Mouse (Mus musculus) neural tube, embryonic 11.5 days (tissue): ENCODE measurements around the gene Asb16. TPM values are rescaled to one million over a fixed set of nuclear protein-coding genes. Genes with fewer than 3 reads are reported as not detected.

Experiments used
- ATAC-seq: fragments of 200-750 bp; cut with Nextera tagmentation; 2 replicates; pipeline ENCODE4 v1.8.0; 2017; ENCODE audit warnings: moderate number of reproducible peaks, mild to moderate bottlenecking, moderate TSS enrichment, moderate library complexity; ENCODE audit not compliant: insufficient read depth, low FRiP score, low TSS enrichment
- DNase-seq: peaks from one replicate; pipeline ENCODE4 v3.0.0-alpha.2; 2015; ENCODE audit warnings: low spot score
- H3K27ac ChIP-seq: fragments of 300-500 bp; sonication (generic); 2 replicates; pipeline ENCODE4 v1.5.1; 2014; ENCODE audit warnings: low read depth, mild to moderate bottlenecking, low read length
- H3K27me3 ChIP-seq: fragments of 300-500 bp; sonication (generic); 2 replicates; pipeline ENCODE4 v1.6.1; 2014; ENCODE audit warnings: mild to moderate bottlenecking, low read length, mixed read lengths; ENCODE audit not compliant: control insufficient read depth, insufficient read depth
- H3K36me3 ChIP-seq: fragments of 300-500 bp; sonication (generic); 2 replicates; pipeline ENCODE4 v1.6.1; 2014; ENCODE audit warnings: mild to moderate bottlenecking, low read length, moderate library complexity, mixed read lengths; ENCODE audit not compliant: control insufficient read depth, insufficient read depth
- H3K4me1 ChIP-seq: fragments of 300-500 bp; sonication (generic); 2 replicates; pipeline ENCODE4 v1.6.1; 2014; ENCODE audit warnings: low read length, mixed read lengths; ENCODE audit not compliant: control insufficient read depth, insufficient read depth
- H3K4me2 ChIP-seq: fragments of 300-500 bp; sonication (generic); 2 replicates; pipeline ENCODE4 v1.6.1; 2014; ENCODE audit warnings: low read depth, mild to moderate bottlenecking, moderate library complexity
- H3K4me3 ChIP-seq: fragments of 300-500 bp; sonication (generic); 2 replicates; pipeline ENCODE4 v1.5.1; 2014; ENCODE audit warnings: low read depth, low read length
- H3K9ac ChIP-seq: fragments of 300-500 bp; sonication (generic); 2 replicates; pipeline ENCODE4 v1.6.1; 2014; ENCODE audit warnings: mild to moderate bottlenecking, low read length
- H3K9me3 ChIP-seq: fragments of 300-500 bp; sonication (generic); 2 replicates; pipeline ENCODE4 v1.6.1; 2016; ENCODE audit warnings: low read length; ENCODE audit not compliant: control insufficient read depth
- whole genome bisulfite sequencing: fragments of 180-500 bp; shearing (Covaris S2); extraction: QIAGEN DNeasy Blood & Tissue Kit; methylation state at CpG from one replicate; pipeline ENCODE4 v1.1.7; 2014; 5-methylcytosine and 5-hydroxymethylcytosine counted together
- polyA plus RNA-seq: library from polyadenylated mRNA; unstranded; fragments of >200 nt; fragmentation: Nextera tagmentation; extraction: Ambion mirVana; gene quantifications from 2 replicates; pipeline ENCODE4 v1.2.1, GENCODE M21; 2014

Gene Asb16
- polyA plus RNA-seq, 1 experiment from 2014 or later = not detected

- Histone ChIP-seq H3K9ac (peak overlapping the region; percentile 100), H3K9me3 (no peaks in the 10 kb centered on the region), H3K27me3 (no peaks in the 10 kb centered on the region), H3K27ac (peak overlapping the region; percentile 99; the same call in 1 of the 2 replicates), H3K4me3 (peak overlapping the region; percentile 100), H3K36me3 (peaks cover 5% of the 10 kb centered on the region), H3K4me2 (peak overlapping the region; percentile 80), H3K4me1 (peaks cover 20% of the 10 kb centered on the region)
- ATAC-seq (0 out of 2 replicates have a peak, but pooled peaks have one; percentile 1), DNase-seq (no peak)
- WGBS = 19% methylated on average over 14 of the region's 14 CpGs
These were observed 47.4 kb downstream of the Asb16 start for GRCm38 (mm10) chr11:102315690-102316571.

- Histone ChIP-seq H3K9me3 (no peaks in the 10 kb centered on the region), H3K36me3 (peaks cover 5% of the 10 kb centered on the region), H3K4me3 (peak overlapping the region; percentile 100), H3K4me2 (peak overlapping the region; percentile 80), H3K27me3 (no peaks in the 10 kb centered on the region; the same call in 1 of the 2 replicates), H3K4me1 (peaks cover 18% of the 10 kb centered on the region), H3K9ac (peak overlapping the region; percentile 100), H3K27ac (peak overlapping the region; percentile 99)
- ATAC-seq = peak; percentile 40; the same call in 1 of the 2 replicates
- WGBS = under 1% methylated on average over 50 of the region's 80 CpGs
- peak; percentile 89 for DNase-seq
These were observed 48.2 kb downstream of the Asb16 start for GRCm38 (mm10) chr11:102316572-102317297.

GRCm38 (mm10) chr11:102317298-102317900, 48.9 kb downstream of the Asb16 start:
- H3K4me1 ChIP-seq = peaks cover 18% of the 10 kb centered on the region
- H3K9me3 ChIP-seq = no peaks in the 10 kb centered on the region
- peak overlapping the region; percentile 100 for H3K9ac ChIP-seq
- H3K27me3 ChIP-seq = no peaks in the 10 kb centered on the region; the same call in 1 of the 2 replicates
- H3K36me3 ChIP-seq = peaks cover 5% of the 10 kb centered on the region
- peak overlapping the region; percentile 99 for H3K27ac ChIP-seq
- under 1% methylated on average over 67 of the region's 87 CpGs for WGBS
- peak overlapping the region; percentile 80 for H3K4me2 ChIP-seq
- ATAC-seq = peak; percentile 28; the same call in 1 of the 2 replicates
- H3K4me3 ChIP-seq = peak overlapping the region; percentile 100
- DNase-seq = peak; percentile 79

GRCm38 (mm10) chr11:102317901-102318575, 49.5 kb downstream of the Asb16 start:
- DNase-seq (peak; percentile 84), ATAC-seq (peak; percentile 42)
- 0% methylated on average over 22 of the region's 77 CpGs for WGBS

GRCm38 (mm10) chr11:102318576-102319409, 50.2 kb downstream of the Asb16 start:
- Histone ChIP-seq H3K27ac (peak overlapping the region; percentile 99), H3K4me2 (peak overlapping the region; percentile 80), H3K27me3 (no peaks in the 10 kb centered on the region; the same call in 1 of the 2 replicates), H3K9me3 (no peaks in the 10 kb centered on the region), H3K4me1 (peaks cover 18% of the 10 kb centered on the region), H3K9ac (peak overlapping the region; percentile 100), H3K36me3 (no peaks in the 10 kb centered on the region; the same call in 1 of the 2 replicates), H3K4me3 (peak overlapping the region; percentile 100)
- ATAC-seq (no peak), DNase-seq (peak; percentile 66)
- WGBS = 0% methylated on average over 65 of the region's 84 CpGs

More at GRCm38 (mm10) chr11:102317901-102318575, 49.5 kb downstream of the Asb16 start:
- H3K36me3 ChIP-seq = peaks cover 5% of the 10 kb centered on the region
- H3K27me3 ChIP-seq = no peaks in the 10 kb centered on the region; the same call in 1 of the 2 replicates
- peak overlapping the region; percentile 80 for H3K4me2 ChIP-seq
- peak overlapping the region; percentile 100 for H3K9ac ChIP-seq
- peak overlapping the region; percentile 99 for H3K27ac ChIP-seq
- peak overlapping the region; percentile 100 for H3K4me3 ChIP-seq
- H3K4me1 ChIP-seq = peaks cover 18% of the 10 kb centered on the region
- H3K9me3 ChIP-seq = no peaks in the 10 kb centered on the region

GRCm38 (mm10) chr11:102319410-102319792, 50.9 kb downstream of the Asb16 start, which contains the start of gene Ubtf:
Gene Ubtf, minus strand, starts transcription at chr11:102319742.
- H3K4me3 ChIP-seq = peak within 1 kb of the TSS; percentile 100
- H3K9ac ChIP-seq = peak within 1 kb of the TSS; percentile 100
- peaks cover 18% of the 10 kb centered on the region for H3K4me1 ChIP-seq
- H3K9me3 ChIP-seq = no peaks in the 10 kb centered on the region
- no peaks in the 10 kb centered on the region; the same call in 1 of the 2 replicates for H3K36me3 ChIP-seq
- H3K27me3 ChIP-seq = no peaks in the 10 kb centered on the region; the same call in 1 of the 2 replicates
- ATAC-seq (peak; percentile 3; the same call in 1 of the 2 replicates), DNase-seq (peak; percentile 83)
- WGBS = under 1% methylated on average over 25 of the region's 25 CpGs
- peak within 1 kb of the TSS; percentile 80 for H3K4me2 ChIP-seq
- peak within 1 kb of the TSS; percentile 99 for H3K27ac ChIP-seq

- H3K9me3 ChIP-seq = no peaks in the 10 kb centered on the region
- H3K9ac ChIP-seq = peak overlapping the region; percentile 100
- peak overlapping the region; percentile 100 for H3K4me3 ChIP-seq
- DNase-seq (peak; percentile 78), ATAC-seq (no peak)
- H3K4me2 ChIP-seq = peak overlapping the region; percentile 80
- peaks cover 18% of the 10 kb centered on the region for H3K4me1 ChIP-seq
- no peaks in the 10 kb centered on the region for H3K36me3 ChIP-seq
- no peaks in the 10 kb centered on the region; the same call in 1 of the 2 replicates for H3K27me3 ChIP-seq
- WGBS = under 1% methylated on average over 38 of the region's 38 CpGs
- H3K27ac ChIP-seq = peak overlapping the region; percentile 99
These were observed 51.6 kb downstream of the Asb16 start for GRCm38 (mm10) chr11:102319941-102320685.
